Mouse (Mus musculus) skeletal muscle tissue, adult 2 months (tissue): Measurements from ENCODE around the gene Mapk8.

Experiments used
- DNase-seq: peaks from one replicate; pipeline ENCODE4 v3.0.0-alpha.2; 2012; ENCODE audit warnings: low read depth, low spot score

The Mapk8 gene

DNA sequence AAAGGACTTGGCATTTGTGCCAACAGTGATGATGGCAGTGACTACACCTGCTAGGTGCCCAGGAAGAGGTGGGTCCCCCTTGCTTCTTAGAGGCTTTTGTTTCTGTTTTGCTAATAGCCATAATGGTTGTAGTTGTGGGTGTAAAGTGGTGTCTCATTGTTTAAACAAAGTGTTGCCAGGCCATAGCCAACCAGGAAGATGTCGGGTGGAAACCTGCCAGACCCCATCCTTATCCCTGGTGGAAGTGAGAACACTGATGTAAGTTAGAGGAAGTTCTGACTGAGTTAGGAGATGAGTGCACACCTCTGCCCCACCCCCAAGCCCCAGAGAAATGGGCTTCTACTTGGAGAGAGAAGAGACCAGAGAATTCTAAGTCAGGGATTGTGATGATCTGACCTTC lies 98.8 kb downstream of the Mapk8 start:
- no peak for DNase-seq

DNA sequence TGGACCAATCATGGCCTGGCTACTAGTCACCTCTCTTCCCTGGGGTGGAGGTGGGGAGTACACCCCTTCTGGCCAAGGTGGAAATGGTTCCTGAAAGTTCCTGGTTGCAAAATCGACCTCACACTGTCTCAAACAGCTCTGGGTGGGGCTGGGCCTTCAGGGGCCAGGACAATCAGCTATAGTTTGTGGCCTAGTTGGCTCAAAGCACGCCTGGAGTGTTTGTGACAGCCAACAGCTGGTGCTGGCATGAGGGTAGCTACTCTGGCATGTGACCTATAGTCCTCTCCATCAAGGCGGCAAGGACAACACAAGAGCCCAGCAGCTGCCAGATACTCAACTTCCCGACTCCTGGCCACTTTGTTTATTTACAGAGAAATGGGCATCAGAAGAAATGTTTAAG lies 99.2 kb downstream of the Mapk8 start:
- DNase-seq = no peak

DNA sequence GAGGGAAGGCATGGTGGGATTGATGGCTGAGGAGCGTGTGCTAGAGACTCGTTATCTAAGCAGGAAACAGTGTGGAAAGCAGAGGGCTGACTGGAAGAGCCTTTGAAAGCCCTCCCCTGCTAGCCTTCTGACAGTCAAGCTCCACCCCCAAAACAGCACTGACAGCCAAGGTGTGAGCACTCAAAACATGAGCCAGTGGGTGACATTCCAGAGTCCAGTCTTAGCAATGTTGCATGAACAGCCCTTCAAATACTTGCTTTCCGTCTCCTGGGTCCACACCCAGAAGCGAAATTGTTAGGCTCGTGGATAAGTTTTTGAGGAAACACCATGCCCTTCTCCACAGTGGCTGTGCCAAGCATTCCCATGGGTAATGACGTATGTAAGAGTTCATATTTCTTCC lies 100.4 kb downstream of the Mapk8 start:
- no peak for DNase-seq

- no peak for DNase-seq
These were observed 103.7 kb downstream of the Mapk8 start for GRCm38 (mm10) chr14:33343131-33343725.

- DNase-seq = no peak
These were observed 108.3 kb downstream of the Mapk8 start for GRCm38 (mm10) chr14:33338684-33339083.

DNA sequence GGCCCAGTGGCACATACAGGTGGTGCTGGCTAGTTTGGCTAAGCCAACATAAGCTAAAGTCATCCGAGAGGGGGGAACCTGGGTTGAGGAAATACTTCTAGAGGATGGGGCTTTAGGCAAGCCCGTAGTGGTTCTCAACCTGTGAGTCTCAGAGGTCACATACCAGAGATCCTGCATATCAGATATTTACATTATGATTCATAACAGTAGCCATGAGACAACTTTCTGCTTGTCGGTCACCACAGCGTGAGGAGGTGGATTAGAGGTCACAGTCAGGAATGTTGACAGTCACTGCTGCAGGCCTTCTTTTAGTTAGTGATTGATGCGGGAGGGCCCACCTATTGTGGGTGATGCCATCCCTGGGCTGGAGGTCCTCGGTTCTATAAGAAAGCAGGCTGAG lies 111.2 kb downstream of the Mapk8 start:
- DNase-seq = no peak

GRCm38 (mm10) chr14:33334402-33334801 lies 112.6 kb downstream of the Mapk8 start:
- DNase-seq = no peak

- DNase-seq = no peak
These were observed 113.1 kb downstream of the Mapk8 start for GRCm38 (mm10) chr14:33333833-33334232.

GRCm38 (mm10) chr14:33331627-33332026 lies 115.3 kb downstream of the Mapk8 start:
- DNase-seq = no peak

GRCm38 (mm10) chr14:33330986-33331385 lies 116.0 kb downstream of the Mapk8 start:
- peak; percentile 18 for DNase-seq

DNA sequence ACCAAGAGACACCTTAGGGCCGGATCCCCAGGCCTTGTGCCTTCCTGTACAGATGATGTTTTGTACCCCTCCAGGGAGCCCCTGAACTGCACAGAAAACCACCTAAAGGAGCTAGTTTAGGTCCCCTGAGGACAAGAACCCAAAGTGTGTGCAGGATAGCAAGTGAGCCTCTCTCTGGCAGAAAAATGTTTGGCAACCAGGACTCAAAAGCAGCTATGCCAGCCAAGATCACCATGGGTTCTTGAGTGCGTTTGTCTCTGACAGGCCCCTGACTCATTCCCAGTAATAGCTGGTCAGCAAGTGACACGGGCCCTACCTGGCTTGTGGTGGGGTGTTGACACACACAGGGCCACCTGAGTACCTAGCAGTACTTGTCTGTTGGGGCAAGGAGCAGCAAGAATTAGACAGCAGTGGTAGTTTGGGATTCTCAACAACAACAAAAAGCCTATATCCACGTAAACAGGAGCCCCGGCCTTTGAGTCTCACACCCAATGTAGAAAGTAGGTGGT lies 117.6 kb downstream of the Mapk8 start:
- DNase-seq = no peak

GRCm38 (mm10) chr14:33328369-33328768 lies 118.6 kb downstream of the Mapk8 start:
- no peak for DNase-seq
